Mouse (Mus musculus) left cerebral cortex, adult 2 months (tissue): ENCODE data around the gene Ncln. TPM values are rescaled to one million over a fixed set of nuclear protein-coding genes. Genes with fewer than 3 reads are reported as not detected.

Experiments used
- DNase-seq, 2 experiments: peaks; one replicate each; pipeline ENCODE4 v3.0.0; 2021 to 2022; ENCODE audit warnings: low spot score in 2 of 2, mixed read lengths in 1 of 2; ENCODE audit errors: extremely low spot score in 1 of 2
- H3K27ac ChIP-seq: fragments of 200-600 bp; 2 replicates; pipeline ENCODE4 v1.8.1; 2022
- H3K4me3 ChIP-seq: fragments of 200-600 bp; 2 replicates; pipeline ENCODE4 v1.8.1; 2022
- CTCF ChIP-seq: fragments of 200-600 bp; IDR thresholded peaks from 2 replicates; pipeline ENCODE4 v1.8.1; 2022; ENCODE audit warnings: antibody characterized with exemption, mild to moderate bottlenecking, moderate library complexity
- intact Hi-C: fragments of 180-260 bp; cut with DNase I; formaldehyde crosslinking; loops from one replicate; pipeline ENCODE4 v1.15.1; 2025
- total RNA-seq, 2 experiments: library from RNA; stranded (reverse); gene quantifications; 2 replicates each; pipeline ENCODE4 v1.2.3; 2021

The Ncln gene
- total RNA-seq, 2 experiments from 2014 or later, result 78.3 to 80.8 TPM

DNA sequence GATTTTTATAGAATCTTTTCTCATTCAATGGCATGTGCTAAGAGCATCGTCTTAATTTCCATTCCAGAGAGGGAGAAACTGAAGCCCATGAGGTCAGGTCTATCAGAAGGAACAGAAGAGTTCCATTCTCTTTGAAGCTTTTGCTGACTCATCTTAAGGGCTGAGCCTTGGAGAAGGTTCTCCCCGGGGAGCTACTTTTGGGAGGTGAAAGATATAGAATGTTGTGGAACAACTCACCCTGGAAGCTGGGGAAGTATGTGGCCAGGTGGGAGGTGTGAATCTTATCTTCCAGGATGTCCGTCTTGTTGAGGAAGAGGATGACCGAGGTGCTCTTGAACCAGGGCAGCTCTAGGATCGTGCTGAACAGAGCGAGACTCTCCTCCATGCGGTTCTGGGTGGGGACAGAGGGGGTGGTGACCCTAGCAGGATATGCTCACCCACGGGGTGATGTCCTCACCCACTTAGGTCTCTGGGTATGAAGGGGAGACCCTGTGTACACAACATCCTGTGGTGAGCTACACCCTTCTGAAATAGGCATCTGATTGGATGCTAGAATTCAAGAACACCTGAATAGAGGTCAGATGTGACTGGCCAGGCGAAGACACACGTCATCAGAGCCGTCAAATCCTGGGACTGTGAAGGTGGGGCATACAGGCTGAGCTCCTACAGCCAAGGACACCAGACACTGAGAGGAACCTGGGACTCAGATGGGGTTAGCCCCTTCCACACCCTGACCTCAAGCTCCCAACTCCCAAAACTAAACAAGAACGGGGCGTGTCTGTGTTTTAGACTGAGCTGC lies 11.7 kb upstream of the Ncln start:
- Histone ChIP-seq H3K27ac (no peak overlapping the region), H3K4me3 (no peak overlapping the region)
- DNase-seq, result no peak
- no peak for TF ChIP-seq CTCF
- intact Hi-C loops, result loop anchor here (2.0 kb wide), 1 partner anchor 13 kb away; no protein-coding TSS in a partner anchor

DNA sequence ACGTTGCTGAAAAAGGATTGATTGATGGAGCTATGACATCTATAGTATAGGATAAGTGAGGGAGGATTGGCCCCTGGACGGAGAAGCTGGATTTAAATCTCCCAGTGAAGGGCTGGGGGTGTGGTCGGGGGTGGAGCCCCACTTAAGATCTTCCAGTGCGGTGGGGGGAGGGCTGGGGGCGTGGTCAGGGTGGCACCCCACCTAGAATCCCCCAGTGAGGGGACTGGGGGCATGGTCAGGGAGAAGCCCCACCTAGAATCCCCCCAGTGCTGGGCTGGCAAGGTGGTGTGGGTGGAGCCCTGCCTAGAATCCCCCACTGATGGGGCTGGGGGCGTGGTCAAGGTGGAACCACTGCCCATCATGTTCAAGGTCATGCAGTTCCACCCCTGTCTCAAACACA lies 10.9 kb upstream of the Ncln start:
- intact Hi-C loops, result loop anchor here (2.0 kb wide), 1 partner anchor 14 kb away; no protein-coding TSS in a partner anchor
- H3K4me3 ChIP-seq, result no peak overlapping the region
- TF ChIP-seq CTCF, result no peak
- H3K27ac ChIP-seq, result no peak overlapping the region
- no peak for DNase-seq

DNA sequence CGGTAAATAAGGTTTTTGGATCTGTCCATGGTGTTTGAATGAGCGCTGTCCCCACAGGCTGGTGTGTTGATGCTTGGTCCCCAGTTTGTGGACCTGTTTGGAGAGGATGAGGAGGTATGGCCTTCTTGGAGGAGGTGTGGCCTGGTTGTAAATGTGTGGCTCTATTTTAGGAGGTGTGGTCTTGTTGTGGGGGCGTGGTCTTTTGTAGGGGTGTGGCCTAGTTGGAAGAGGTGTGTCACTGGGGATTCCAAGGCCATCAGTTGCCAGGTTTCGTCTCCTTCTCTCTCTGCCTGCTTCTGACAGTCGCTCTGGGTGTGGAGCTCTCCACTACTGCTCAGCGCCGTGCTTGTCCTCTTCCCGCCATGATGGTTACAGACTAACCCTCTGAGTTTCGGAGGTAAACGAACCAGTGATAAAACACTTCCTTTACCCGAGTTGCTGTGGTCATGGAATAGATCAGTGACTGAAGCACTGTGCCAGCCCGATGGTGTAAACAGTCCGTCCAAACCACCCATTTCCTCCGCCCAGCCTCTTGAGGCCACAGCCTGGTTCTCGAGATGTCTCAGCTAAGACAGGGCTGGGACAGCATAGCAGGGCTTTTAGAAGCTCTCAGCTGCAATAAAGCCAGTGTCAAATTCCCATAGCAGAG lies 8.9 kb upstream of the Ncln start:
- intact Hi-C loops, result loop anchor here (2.0 kb wide), 1 partner anchor 666 kb away; no protein-coding TSS in a partner anchor
- TF ChIP-seq CTCF, result no peak

DNA sequence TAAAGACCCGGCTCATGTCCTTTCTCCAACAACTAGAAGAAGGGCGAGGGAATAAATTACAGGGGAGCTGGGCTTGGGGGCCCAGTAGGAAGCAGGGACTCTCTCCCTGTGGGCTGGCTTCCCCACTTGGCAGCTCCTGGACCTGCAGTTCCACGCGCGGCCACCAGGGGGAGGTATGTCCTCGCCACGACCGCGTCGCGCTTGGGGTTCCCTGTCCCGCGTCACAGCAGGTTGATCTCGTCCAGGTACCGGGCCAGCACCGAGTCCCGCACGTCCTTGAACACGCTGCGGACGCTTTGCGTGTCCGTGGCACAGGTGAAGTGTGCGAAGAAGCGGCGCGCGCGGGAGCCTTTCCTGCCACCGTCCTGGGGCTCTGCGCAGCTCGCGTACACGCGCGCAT lies 6.5 kb upstream of the Ncln start:
- H3K4me3 ChIP-seq, result peak overlapping the region; percentile 50
- no peak overlapping the region for H3K27ac ChIP-seq
- DNase-seq, result peak; percentile 88 to 95
- TF ChIP-seq CTCF, result peak; percentile 100
- intact Hi-C loops, result loop anchor here (1.0 kb wide), 3 partner anchors 24 to 103 kb away; no protein-coding TSS in a partner anchor

More for the DNA sequence above, 8.9 kb upstream of the Ncln start:
- DNase-seq, result no peak
- Histone ChIP-seq H3K4me3 (no peak overlapping the region), H3K27ac (no peak overlapping the region)

DNA sequence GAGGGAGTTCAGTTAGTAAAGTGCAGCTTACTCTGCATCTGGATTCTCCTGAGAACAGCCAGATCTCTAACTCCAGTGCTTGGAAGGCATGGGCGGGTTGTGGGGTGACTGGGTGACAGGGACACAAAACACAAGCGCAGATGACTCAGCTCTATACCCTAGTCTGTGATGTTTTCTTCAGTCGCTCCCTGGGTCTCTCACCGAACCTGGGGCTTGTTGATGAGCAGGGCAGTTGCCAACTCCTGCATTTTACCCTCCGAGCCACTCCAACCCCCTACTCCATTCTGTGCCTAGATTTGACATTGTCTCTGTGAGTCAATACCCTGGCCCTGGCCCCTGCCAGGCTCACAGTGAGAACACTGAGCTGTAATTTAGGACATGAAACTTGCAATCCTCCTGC lies 5.7 kb upstream of the Ncln start:
- DNase-seq, result no peak
- intact Hi-C loops, result loop anchor here (1.0 kb wide), 3 partner anchors 24 to 103 kb away; no protein-coding TSS in a partner anchor

DNA sequence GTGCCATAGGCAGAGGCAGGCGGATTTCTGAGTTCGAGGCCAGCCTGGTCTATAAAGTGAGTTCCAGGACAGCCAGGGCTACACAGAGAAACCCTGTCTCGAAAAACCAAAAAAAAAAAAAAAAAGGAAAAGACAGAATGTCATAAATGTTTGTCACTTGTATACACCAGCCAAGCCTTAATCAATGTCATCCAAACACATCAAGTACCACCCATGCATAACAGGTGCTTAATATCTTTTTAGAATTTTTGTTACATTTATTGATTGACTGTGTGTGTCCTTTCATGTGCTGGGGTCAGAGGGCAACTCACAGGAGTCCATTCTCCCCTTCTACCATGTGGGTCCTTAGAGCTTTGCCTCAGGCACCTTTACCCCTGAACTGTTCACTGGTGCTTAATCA lies 3.8 kb upstream of the Ncln start, which contains the start of gene S1pr4:
Gene S1pr4 (minus strand): TSS at position 101 of the 400 bp plus-strand sequence.
- no peak for TF ChIP-seq CTCF
- DNase-seq, result no peak
- Histone ChIP-seq H3K27ac (peak within 1 kb of the TSS; percentile 47; the same call in 1 of the 2 replicates), H3K4me3 (no peak within 1 kb of the TSS)
- intact Hi-C loops, result no loop called here

More for the DNA sequence above, 5.7 kb upstream of the Ncln start:
- H3K4me3 ChIP-seq, result no peak overlapping the region
- TF ChIP-seq CTCF, result no peak
- H3K27ac ChIP-seq, result no peak overlapping the region

DNA sequence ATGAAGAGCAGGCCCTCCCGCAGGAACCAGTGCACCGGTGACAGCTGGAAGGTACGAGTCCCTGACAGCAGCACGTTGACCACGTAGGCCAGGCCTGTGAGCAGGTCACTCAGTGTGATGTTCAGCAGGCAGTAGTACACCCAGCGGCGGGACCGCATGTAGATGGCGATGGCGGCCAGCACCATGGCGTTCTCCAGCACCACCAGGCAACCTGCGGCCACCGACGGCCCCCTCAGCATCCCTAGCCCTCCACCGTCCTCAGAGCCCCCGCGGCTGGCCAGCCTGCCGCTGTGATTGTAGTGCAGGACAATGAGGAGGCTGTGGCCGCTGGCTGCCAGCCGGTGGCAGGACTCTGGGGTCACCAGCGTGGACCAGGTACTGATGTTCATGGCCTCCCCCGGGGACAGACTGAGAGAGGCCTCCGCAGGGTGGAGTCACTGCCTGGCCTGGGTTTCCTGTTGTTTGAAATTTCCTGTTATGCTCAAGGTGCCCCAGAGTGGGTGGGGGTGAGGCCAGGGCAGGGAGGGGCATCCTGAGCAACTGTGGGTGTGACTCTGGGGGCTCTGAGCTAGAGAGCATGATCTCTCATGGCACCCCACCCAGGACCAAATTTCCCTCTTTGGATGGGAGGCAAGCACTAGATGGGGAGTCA lies 3.2 kb upstream of the Ncln start:
- Histone ChIP-seq H3K4me3 (no peak overlapping the region), H3K27ac (peak overlapping the region; percentile 47; the same call in 1 of the 2 replicates)
- DNase-seq, result no peak
- intact Hi-C loops, result no loop called here
- no peak for TF ChIP-seq CTCF

DNA sequence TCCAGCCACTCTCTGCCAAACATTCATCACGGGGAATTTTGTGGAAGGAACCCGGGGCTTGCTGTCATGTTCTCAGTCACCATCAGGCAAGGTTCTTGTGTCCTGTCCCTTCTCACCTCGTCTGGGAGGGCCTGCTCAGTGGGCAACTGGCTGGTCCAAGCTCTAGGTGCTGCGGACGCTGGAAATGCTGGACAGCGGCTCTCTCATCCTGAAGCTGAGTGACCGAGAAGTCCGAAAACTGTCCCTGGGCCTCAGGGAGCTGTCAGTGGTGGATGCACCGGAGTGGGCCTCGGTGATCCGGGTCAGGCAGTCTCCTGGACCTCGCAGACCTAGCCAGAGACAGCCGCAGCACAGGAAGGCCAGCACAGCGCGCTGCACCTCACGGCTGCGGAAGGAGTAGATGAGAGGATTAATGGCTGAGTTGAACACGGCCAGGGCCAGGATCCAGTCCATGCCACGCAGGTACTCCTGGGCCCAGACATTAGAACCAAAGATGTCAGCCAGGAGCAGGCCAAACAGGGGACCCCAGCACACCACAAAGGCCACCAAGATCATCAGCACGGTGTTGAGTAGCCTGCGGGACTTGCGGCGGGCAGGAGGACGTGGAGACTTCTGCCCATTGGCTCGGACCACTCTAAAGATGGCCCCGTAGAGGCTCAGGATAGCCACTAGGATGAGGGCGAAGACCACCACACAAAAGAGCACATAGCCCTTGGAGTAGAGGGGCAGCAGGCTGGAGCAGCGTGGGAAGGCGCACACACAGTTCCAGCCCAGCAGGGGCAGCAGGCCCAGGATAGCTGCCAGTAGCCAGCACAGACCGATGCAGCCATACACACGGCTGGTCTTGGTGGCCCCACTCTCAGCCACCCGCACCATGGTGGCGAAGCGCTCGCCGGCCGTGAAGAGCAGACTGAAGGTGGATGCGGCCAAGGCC lies 2.4 kb upstream of the Ncln start:
- peak overlapping the region; percentile 47; the same call in 1 of the 2 replicates for H3K27ac ChIP-seq
- DNase-seq, result no peak
- intact Hi-C loops, result no loop called here
- no peak for TF ChIP-seq CTCF
- H3K4me3 ChIP-seq, result no peak overlapping the region

DNA sequence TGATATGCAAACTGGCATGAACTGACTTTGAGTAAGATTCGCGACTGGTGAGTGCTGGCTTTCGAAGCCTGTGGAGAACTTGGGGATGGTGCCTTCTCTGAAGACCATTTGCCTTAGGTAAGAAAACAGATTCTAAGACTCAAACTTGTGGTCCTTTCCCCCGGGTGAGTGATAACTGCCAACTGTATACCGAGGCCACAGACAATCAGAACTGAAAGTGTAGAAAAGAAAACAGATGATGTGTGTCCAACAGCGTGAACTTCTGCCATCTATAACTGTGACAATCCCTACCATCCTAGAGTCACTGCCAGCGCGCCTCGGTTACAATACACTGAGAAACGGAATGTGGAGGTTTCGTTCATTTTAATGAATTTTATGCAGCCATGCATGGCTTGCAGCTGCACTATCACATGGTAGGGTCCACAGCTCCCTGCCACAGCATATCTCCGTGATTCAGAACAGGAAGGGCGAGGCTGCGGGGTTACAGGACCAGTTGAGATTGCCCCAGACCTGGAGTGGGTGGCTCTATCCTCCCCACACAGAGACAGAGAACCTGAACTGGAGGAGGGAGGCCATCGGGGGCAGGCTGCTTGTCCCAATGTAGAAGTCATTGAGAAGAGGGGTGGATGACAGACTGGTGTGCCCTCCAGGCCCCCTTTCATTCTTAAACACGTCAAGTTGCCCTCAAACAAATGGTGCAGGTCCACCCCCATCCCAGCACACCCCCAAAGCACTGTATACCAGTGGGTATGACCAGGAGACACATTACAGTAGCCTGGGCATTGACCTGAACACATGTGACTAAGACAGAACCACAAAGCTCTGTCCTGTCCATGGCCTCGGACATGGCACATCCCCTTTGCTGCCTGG lies 1.4 kb upstream of the Ncln start:
- intact Hi-C loops, result loop anchor here (2.0 kb wide), 1 partner anchor 41 kb away; no protein-coding TSS in a partner anchor
- H3K27ac ChIP-seq, result no peak overlapping the region
- DNase-seq, result no peak
- no peak for TF ChIP-seq CTCF
- H3K4me3 ChIP-seq, result no peak overlapping the region

DNA sequence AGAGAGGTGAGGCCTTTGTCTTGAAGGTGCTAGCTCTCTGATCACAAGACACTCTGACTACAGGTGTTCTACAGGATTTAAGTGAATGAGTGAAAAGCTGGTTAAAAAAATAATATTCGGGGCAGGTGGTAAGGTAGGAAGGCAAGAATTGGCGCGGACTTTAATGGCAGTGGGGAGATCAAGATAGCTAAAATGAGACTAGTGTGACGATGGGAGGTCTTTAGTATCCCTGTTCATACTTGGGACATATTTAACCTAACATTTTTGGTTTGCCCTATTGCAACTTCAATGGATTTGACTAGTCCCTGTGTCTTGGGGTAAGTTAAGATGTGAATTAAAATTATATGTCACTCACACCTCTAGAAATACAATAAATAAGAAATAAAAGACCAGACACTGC lies 777 bp upstream of the Ncln start:
- TF ChIP-seq CTCF, result no peak
- intact Hi-C loops, result loop anchor here (2.0 kb wide), 1 partner anchor 42 kb away; no protein-coding TSS in a partner anchor
- Histone ChIP-seq H3K27ac (peak overlapping the region; percentile 96), H3K4me3 (peak overlapping the region; percentile 73)
- DNase-seq, result no peak
